Mouse (Mus musculus): ENCODE measurements at regions not wholly inside any gene's neighbourhood (a gene's known extent, or its start where the extent isn't known, plus 50 kb on each side); places are given as distances from the start of the nearest gene placed in this dataset.

DNA sequence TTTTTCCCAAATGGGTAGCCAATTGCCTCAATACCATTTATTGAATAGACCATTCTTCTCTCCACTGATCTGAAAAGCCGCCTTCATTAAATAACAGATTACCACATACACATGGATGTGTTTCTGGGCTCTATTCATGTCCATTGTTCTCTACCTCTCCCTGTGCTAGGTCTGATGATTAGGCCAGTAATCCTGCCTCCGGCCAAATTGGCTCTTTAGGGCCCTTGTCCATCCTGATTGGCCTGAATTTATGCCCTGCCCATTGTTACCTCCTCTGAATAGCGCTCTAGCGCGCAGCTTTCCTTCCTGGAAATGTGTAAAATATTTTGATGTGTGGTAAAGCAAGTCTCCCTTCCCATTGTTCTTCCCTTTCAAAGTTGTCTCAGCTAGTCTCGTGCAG lies 163.2 kb downstream of the Efnb1 start:
- H3K79me3 ChIP-seq (ENCODE audit: low read depth), result no peaks in the 10 kb centered on the region
- H3K4me3 ChIP-seq (ENCODE audit: insufficient read depth, poor library complexity, severe bottlenecking), result no peak overlapping the region
- H3K79me2 ChIP-seq (ENCODE audit: control insufficient read depth, insufficient read depth), result no peaks in the 10 kb centered on the region
- no peak overlapping the region for H3ac ChIP-seq (ENCODE audit: control insufficient read depth, insufficient read length, low read depth)
- H3K27me3 ChIP-seq (ENCODE audit: control insufficient read depth, insufficient read depth, insufficient read length), result no peaks in the 10 kb centered on the region
- H3K36me3 ChIP-seq (ENCODE audit: control insufficient read depth, insufficient read depth), result no peaks in the 10 kb centered on the region
- TF ChIP-seq MYOG (IDR thresholded peaks at IDR 0.05; ENCODE audit: control insufficient read depth, extremely low read depth, insufficient read length), result no peak
- TF ChIP-seq FOSL1 (IDR thresholded peaks at IDR 0.05; ENCODE audit: insufficient read depth, low read length, poor library complexity, severe bottlenecking), result no peak

DNA sequence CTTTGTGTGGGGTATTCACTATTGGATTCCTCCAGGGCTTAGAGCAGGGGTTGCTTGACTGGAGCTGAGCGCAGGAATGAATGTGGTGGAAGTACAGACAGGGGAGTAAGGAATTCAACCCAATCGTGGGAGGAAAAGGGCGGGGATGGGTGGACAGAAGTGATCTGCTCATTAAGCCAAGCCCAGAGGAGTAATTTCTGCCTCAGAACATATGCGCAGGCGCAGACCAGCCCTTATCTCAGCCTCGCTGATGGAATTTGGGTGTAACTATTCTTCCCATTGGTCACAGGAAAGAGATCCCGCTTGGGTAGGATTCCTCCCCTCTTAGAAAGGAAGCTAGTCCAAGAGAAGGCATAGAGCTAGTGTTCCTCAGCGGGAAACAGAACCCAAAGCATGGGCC lies 158.8 kb downstream of the Efnb1 start:
- TF ChIP-seq MAX (IDR thresholded peaks at IDR 0.05) (no peak), CEBPB (IDR thresholded peaks at IDR 0.05; ENCODE audit: low read depth) (no peak), MYOG (IDR thresholded peaks at IDR 0.05; ENCODE audit: control insufficient read depth, extremely low read depth, insufficient read length) (no peak), CTCF (IDR thresholded peaks at IDR 0.05; ENCODE audit: control insufficient read depth, insufficient read depth, insufficient read length) (no peak), USF1 (IDR thresholded peaks at IDR 0.05; ENCODE audit: low read depth) (no peak), MYOD1 (IDR thresholded peaks at IDR 0.05; ENCODE audit: control insufficient read depth, insufficient read length, low read depth) (no peak), FOSL1 (IDR thresholded peaks at IDR 0.05; ENCODE audit: insufficient read depth, low read length, poor library complexity, severe bottlenecking) (no peak)

DNA sequence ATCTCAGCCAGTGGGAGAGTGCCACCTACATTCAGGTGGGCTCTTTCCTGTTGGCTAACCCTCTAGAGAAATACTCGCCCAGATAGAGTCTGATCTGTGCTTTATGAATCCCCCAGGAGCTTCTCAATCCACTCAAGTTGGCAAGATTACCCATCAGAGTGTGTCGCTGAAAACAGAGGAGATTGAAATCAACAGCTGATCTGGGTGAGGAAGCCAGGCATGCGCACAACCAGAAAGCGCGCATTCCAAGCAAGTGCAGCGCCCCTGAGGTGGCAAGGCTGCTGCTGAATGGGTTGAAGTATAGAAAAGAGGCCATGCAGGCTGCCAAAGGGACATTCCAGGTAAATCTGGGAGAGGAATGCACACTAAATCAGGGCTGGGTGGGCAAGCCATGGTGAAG lies 158.0 kb downstream of the Efnb1 start:
- Histone ChIP-seq H3K36me3 (ENCODE audit: control insufficient read depth, insufficient read depth) (no peaks in the 10 kb centered on the region), H3K4me3 (ENCODE audit: insufficient read depth, poor library complexity, severe bottlenecking) (no peak overlapping the region), H3K27me3 (ENCODE audit: control insufficient read depth, insufficient read depth, insufficient read length) (no peaks in the 10 kb centered on the region), H3K79me2 (ENCODE audit: control insufficient read depth, insufficient read depth) (no peaks in the 10 kb centered on the region), H3K79me3 (ENCODE audit: low read depth) (no peaks in the 10 kb centered on the region), H3ac (ENCODE audit: control insufficient read depth, insufficient read length, low read depth) (no peak overlapping the region)
- no peak for TF ChIP-seq MYOD1 (IDR thresholded peaks at IDR 0.05; ENCODE audit: control insufficient read depth, insufficient read length, low read depth)
- no peak for TF ChIP-seq FOSL1 (IDR thresholded peaks at IDR 0.05; ENCODE audit: insufficient read depth, low read length, poor library complexity, severe bottlenecking)
- TF ChIP-seq MYOG (IDR thresholded peaks at IDR 0.05; ENCODE audit: control insufficient read depth, extremely low read depth, insufficient read length), result no peak
- TF ChIP-seq CEBPB (IDR thresholded peaks at IDR 0.05; ENCODE audit: low read depth), result no peak
- TF ChIP-seq MAX (IDR thresholded peaks at IDR 0.05), result no peak
- no peak for TF ChIP-seq USF1 (IDR thresholded peaks at IDR 0.05; ENCODE audit: low read depth)
- no peak for TF ChIP-seq CTCF (IDR thresholded peaks at IDR 0.05; ENCODE audit: control insufficient read depth, insufficient read depth, insufficient read length)

More for the DNA sequence above, 158.8 kb downstream of the Efnb1 start:
- Histone ChIP-seq H3K36me3 (ENCODE audit: control insufficient read depth, insufficient read depth) (no peaks in the 10 kb centered on the region), H3K79me3 (ENCODE audit: low read depth) (no peaks in the 10 kb centered on the region), H3K27me3 (ENCODE audit: control insufficient read depth, insufficient read depth, insufficient read length) (no peaks in the 10 kb centered on the region), H3K4me3 (ENCODE audit: insufficient read depth, poor library complexity, severe bottlenecking) (no peak overlapping the region), H3K79me2 (ENCODE audit: control insufficient read depth, insufficient read depth) (no peaks in the 10 kb centered on the region), H3ac (ENCODE audit: control insufficient read depth, insufficient read length, low read depth) (no peak overlapping the region)

DNA sequence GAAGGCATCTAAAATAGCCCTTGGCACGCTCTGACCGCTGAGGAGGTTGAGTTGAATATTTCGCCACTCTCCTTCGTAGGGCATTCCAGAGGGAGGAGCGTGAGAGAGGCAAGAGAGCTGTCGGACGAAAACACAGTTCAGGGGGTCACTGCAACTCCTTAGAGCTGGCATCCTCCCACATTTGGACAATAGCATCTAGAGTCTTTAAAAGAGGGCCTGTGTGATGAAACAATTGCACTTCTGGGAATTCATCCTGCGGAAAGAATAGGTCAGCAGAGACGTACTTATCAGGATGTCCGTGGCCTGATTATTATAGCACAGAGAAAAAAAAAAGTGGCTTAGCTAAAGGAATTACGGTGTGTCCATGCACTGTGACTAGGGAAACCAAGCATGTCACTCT lies 156.8 kb downstream of the Efnb1 start:
- H3K27me3 ChIP-seq (ENCODE audit: control insufficient read depth, insufficient read depth, insufficient read length), result no peaks in the 10 kb centered on the region
- H3K36me3 ChIP-seq (ENCODE audit: control insufficient read depth, insufficient read depth), result no peaks in the 10 kb centered on the region
- no peak overlapping the region for H3K4me3 ChIP-seq (ENCODE audit: insufficient read depth, poor library complexity, severe bottlenecking)
- H3K79me3 ChIP-seq (ENCODE audit: low read depth), result no peaks in the 10 kb centered on the region
- no peak for TF ChIP-seq FOSL1 (IDR thresholded peaks at IDR 0.05; ENCODE audit: insufficient read depth, low read length, poor library complexity, severe bottlenecking)
- no peak for TF ChIP-seq CEBPB (IDR thresholded peaks at IDR 0.05; ENCODE audit: low read depth)
- TF ChIP-seq MAX (IDR thresholded peaks at IDR 0.05), result no peak
- TF ChIP-seq USF1 (IDR thresholded peaks at IDR 0.05; ENCODE audit: low read depth), result no peak
- no peak for TF ChIP-seq MYOD1 (IDR thresholded peaks at IDR 0.05; ENCODE audit: control insufficient read depth, insufficient read length, low read depth)
- no peak for TF ChIP-seq MYOG (IDR thresholded peaks at IDR 0.05; ENCODE audit: control insufficient read depth, extremely low read depth, insufficient read length)
- no peak for TF ChIP-seq CTCF (IDR thresholded peaks at IDR 0.05; ENCODE audit: control insufficient read depth, insufficient read depth, insufficient read length)
- no peaks in the 10 kb centered on the region for H3K79me2 ChIP-seq (ENCODE audit: control insufficient read depth, insufficient read depth)
- H3ac ChIP-seq (ENCODE audit: control insufficient read depth, insufficient read length, low read depth), result no peak overlapping the region

DNA sequence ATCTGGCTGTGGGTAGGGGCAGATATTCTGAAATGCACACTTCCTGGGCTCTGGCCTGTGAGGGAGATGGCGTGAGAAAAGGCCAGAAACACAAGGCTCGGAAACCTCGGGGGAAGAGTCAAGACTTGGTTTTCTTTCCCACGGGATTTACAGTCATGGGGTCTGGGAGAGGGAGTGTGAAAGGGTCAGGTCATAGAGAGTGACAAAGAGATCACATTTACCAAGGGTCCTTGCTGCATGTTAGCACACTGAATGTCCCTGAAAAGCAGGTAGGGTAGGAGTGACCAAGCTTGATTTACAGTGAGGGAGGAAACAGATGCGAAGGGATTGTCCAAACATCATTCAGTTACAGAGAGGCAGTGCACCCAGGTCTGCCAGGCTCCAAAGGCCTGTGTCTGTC lies 156.0 kb downstream of the Efnb1 start:
- Histone ChIP-seq H3K79me2 (ENCODE audit: control insufficient read depth, insufficient read depth) (no peaks in the 10 kb centered on the region), H3K4me3 (ENCODE audit: insufficient read depth, poor library complexity, severe bottlenecking) (no peak overlapping the region), H3K27me3 (ENCODE audit: control insufficient read depth, insufficient read depth, insufficient read length) (no peaks in the 10 kb centered on the region), H3K36me3 (ENCODE audit: control insufficient read depth, insufficient read depth) (no peaks in the 10 kb centered on the region), H3ac (ENCODE audit: control insufficient read depth, insufficient read length, low read depth) (no peak overlapping the region), H3K79me3 (ENCODE audit: low read depth) (no peaks in the 10 kb centered on the region)
- no peak for TF ChIP-seq MAX (IDR thresholded peaks at IDR 0.05)
- no peak for TF ChIP-seq MYOD1 (IDR thresholded peaks at IDR 0.05; ENCODE audit: control insufficient read depth, insufficient read length, low read depth)
- TF ChIP-seq CEBPB (IDR thresholded peaks at IDR 0.05; ENCODE audit: low read depth), result no peak
- no peak for TF ChIP-seq MYOG (IDR thresholded peaks at IDR 0.05; ENCODE audit: control insufficient read depth, extremely low read depth, insufficient read length)
- no peak for TF ChIP-seq USF1 (IDR thresholded peaks at IDR 0.05; ENCODE audit: low read depth)
- TF ChIP-seq CTCF (IDR thresholded peaks at IDR 0.05; ENCODE audit: control insufficient read depth, insufficient read depth, insufficient read length), result no peak

DNA sequence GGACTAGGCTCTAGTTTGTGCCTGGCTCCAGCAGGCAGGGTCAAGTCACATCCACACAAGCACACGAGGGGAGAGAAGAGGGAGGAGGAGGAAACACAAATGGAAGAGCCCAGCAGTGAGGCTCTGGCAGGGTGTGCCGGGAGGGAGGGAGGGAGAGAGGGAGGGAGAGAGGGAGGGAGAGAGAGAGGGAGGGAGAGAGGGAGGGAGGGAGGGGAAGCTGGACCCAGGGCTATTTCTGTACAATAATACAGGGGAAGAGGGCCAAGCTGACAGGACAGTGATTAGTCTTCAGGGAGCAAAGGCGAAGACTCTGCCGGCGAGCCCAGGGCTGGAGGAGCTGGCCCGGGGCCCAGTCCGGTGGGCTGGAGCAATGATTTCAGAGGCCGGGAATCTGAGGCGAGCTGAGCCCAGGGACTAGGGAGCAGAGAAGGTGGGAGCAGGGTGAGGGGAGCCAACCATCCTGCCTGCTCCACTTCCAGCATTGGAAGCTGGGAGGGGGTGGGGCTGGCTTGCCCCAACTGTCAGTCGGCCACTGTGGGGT lies 155.6 kb downstream of the Efnb1 start:
- Histone ChIP-seq H3K79me2 (ENCODE audit: control insufficient read depth, insufficient read depth) (no peaks in the 10 kb centered on the region), H3K36me3 (ENCODE audit: control insufficient read depth, insufficient read depth) (no peaks in the 10 kb centered on the region), H3K4me3 (ENCODE audit: insufficient read depth, poor library complexity, severe bottlenecking) (no peak overlapping the region), H3K79me3 (ENCODE audit: low read depth) (no peaks in the 10 kb centered on the region), H3ac (ENCODE audit: control insufficient read depth, insufficient read length, low read depth) (no peak overlapping the region), H3K27me3 (ENCODE audit: control insufficient read depth, insufficient read depth, insufficient read length) (no peaks in the 10 kb centered on the region)
- TF ChIP-seq CEBPB (IDR thresholded peaks at IDR 0.05; ENCODE audit: low read depth) (no peak), FOSL1 (IDR thresholded peaks at IDR 0.05; ENCODE audit: insufficient read depth, low read length, poor library complexity, severe bottlenecking) (no peak), CTCF (IDR thresholded peaks at IDR 0.05; ENCODE audit: control insufficient read depth, insufficient read depth, insufficient read length) (no peak), MYOG (IDR thresholded peaks at IDR 0.05; ENCODE audit: control insufficient read depth, extremely low read depth, insufficient read length) (no peak), MYOD1 (IDR thresholded peaks at IDR 0.05; ENCODE audit: control insufficient read depth, insufficient read length, low read depth) (no peak), USF1 (IDR thresholded peaks at IDR 0.05; ENCODE audit: low read depth) (no peak), MAX (IDR thresholded peaks at IDR 0.05) (no peak)
